ENCODE assay signal across 13 mouse cellular contexts in genomic region chr1:93184071-93184828, GRCm38 (mm10). TPM values are rescaled to one million over a fixed set of nuclear protein-coding genes. Genes with fewer than 3 reads are reported as not detected.
DNase-seq lines count a peak whose midpoint lies in the region; ATAC-seq lines count a peak whose summit lies in the region.
"Had no signal": no experiment of that assay in that cellular context is flagged by ENCODE, and none has a peak within 500 bp of the region (broad histone marks: within the 10 kb centered on the region; RNA-seq: fewer than 3 reads in every experiment).

No protein-coding gene starts in this region.

- H3K27ac ChIP-seq in heart, embryonic 12.5 days (ENCODE audit: poor library complexity, severe bottlenecking) = no peak overlapping the region

- H3K27me3 ChIP-seq in heart, embryonic 12.5 days (replicated peaks) = peaks cover 76% of the 10 kb centered on the region

- H3K4me3 ChIP-seq in heart, embryonic 12.5 days = no peak overlapping the region

- no peaks in the 10 kb centered on the region for H3K36me3 ChIP-seq in heart, embryonic 12.5 days

- peak; percentile 93 for DNase-seq in heart, adult 11 months
- no peak for DNase-seq in heart, postnatal 4 days
- DNase-seq in 3134 (ENCODE audit: extremely low read depth, insufficient read length, low spot score) = peak; percentile 86
- peak; percentile 78 for DNase-seq in brain, adult 2 months (ENCODE audit: low read depth, low spot score)
- DNase-seq in layer of hippocampus, adult 8-10 months (ENCODE audit: low spot score in 2 of 2) = peak; percentile 51 to 82
- no peak for DNase-seq in embryo, embryonic 9.5 days (ENCODE audit: extremely low spot score)
- no peak for DNase-seq in adrenal gland, postnatal 14 days
- DNase-seq: thymus, adult 18-20 months had no signal

- no peak for ATAC-seq in heart, embryonic 12.5 days (ENCODE audit: insufficient number of reproducible peaks, low FRiP score)
- ATAC-seq: inflammation-experienced regulatory T-cells, adult 6 months had no signal

- H3K9ac ChIP-seq in heart, embryonic 12.5 days = no peak overlapping the region

- 72% methylated on average over 14 of the region's 14 CpGs for WGBS in heart, embryonic 12.5 days

- H3K9me3 ChIP-seq in heart, embryonic 12.5 days (replicated peaks) = no peaks in the 10 kb centered on the region

- H3K4me1 ChIP-seq in heart, embryonic 12.5 days (replicated peaks) = peaks cover 5% of the 10 kb centered on the region; the same call in 1 of the 2 replicates

- no peak overlapping the region for H3K4me2 ChIP-seq in heart, embryonic 12.5 days

RNA-seq across cellular contexts. Expression of gene Crocc2, which starts 15.7 kb away (rescaled TPM):
- under 1 TPM; 0.45 to 0.48 TPM for total RNA-seq in heart, postnatal 4 days (2021)
- total RNA-seq in layer of hippocampus, adult 8-10 months (2022) = under 1 TPM; 0.27 to 0.72 (median 0.37) TPM
- 0.11 and 0.17 TPM in 2 replicates for polyA plus RNA-seq in heart, embryonic 12.5 days (2016; fragmentation: Nextera tagmentation; extraction: Ambion mirVana)
- 0.07 and 0.08 TPM in 2 replicates for total RNA-seq in adrenal gland, postnatal 14 days (2021)
- polyA plus RNA-seq: inflammation-experienced regulatory T-cells, adult 6 months had no signal

RNA-seq across cellular contexts. Expression of gene 2310007B03Rik, which starts 23.5 kb away (rescaled TPM):
- total RNA-seq in heart, postnatal 4 days (2021) = not detected
- not detected for total RNA-seq in layer of hippocampus, adult 8-10 months (2022)
- not detected in 2 replicates for polyA plus RNA-seq in heart, embryonic 12.5 days (2016; fragmentation: Nextera tagmentation; extraction: Ambion mirVana)
- total RNA-seq in adrenal gland, postnatal 14 days (2021) = not detected in 2 replicates
- total RNA-seq: left cerebral cortex, postnatal 25 days had no signal
- polyA plus RNA-seq: frontal cortex, adult 2 months; inflammation-experienced regulatory T-cells, adult 6 months had no signal

RNA-seq across cellular contexts. Expression of gene Agxt, which starts 49.2 kb away (rescaled TPM):
- total RNA-seq in heart, postnatal 4 days (2021) = not detected
- not detected for total RNA-seq in layer of hippocampus, adult 8-10 months (2022)
- polyA plus RNA-seq in heart, embryonic 12.5 days (2016; fragmentation: Nextera tagmentation; extraction: Ambion mirVana) = not detected in 2 replicates
- 2.3 and 40.2 TPM in 2 replicates for total RNA-seq in adrenal gland, postnatal 14 days (2021)
- total RNA-seq: ES-E14; left cerebral cortex, postnatal 25 days had no signal
- polyA plus RNA-seq: frontal cortex, adult 2 months; inflammation-experienced regulatory T-cells, adult 6 months had no signal

RNA-seq across cellular contexts. Expression of gene Sned1, which starts 51.4 kb away (rescaled TPM):
- 10 to 100 TPM; 11.0 to 11.4 TPM for total RNA-seq in heart, postnatal 4 days (2021)
- 10 to 100 TPM in 3 of 4 experiments, 1 to 10 TPM in 1; 9.9 to 13.5 (median 12.4) TPM for total RNA-seq in layer of hippocampus, adult 8-10 months (2022)
- 7.2 and 8.1 TPM in 2 replicates for polyA plus RNA-seq in heart, embryonic 12.5 days (2016; fragmentation: Nextera tagmentation; extraction: Ambion mirVana)
- total RNA-seq in adrenal gland, postnatal 14 days (2021) = 22.5 and 23.2 TPM in 2 replicates

Comparison
In these comparisons a context has a peak if more than half of its experiments do, and no peak if none do; other contexts are left out.
1. DNase-seq: peak in heart, adult 11 months (single experiment), 3134 (single experiment), brain, adult 2 months (single experiment) and layer of hippocampus, adult 8-10 months (2 of 2); none in heart, postnatal 4 days (single experiment), embryo, embryonic 9.5 days (single experiment) and adrenal gland, postnatal 14 days (single experiment).